Mouse (Mus musculus) liver, embryonic 18 days (tissue): ENCODE results near the gene Nap1l5. TPM values are rescaled to one million over a fixed set of nuclear protein-coding genes. Genes with fewer than 3 reads are reported as not detected.

Experiments
- polyA plus RNA-seq: library from polyadenylated mRNA; depleted of rRNA; stranded (reverse); fragments of >200 nt; gene quantifications from 2 replicates; pipeline ENCODE4 v1.2.3, GENCODE M21; 2012; rRNA removed

Gene Nap1l5
- 0.10 and 0.13 TPM in 2 replicates for polyA plus RNA-seq

GRCm38 (mm10) chr6:58906852-58907261, at the start of gene Nap1l5:
TSS of gene Nap1l5 (minus strand) at chr6:58907076.

Other genes starting within 250 kb of the Nap1l5 start
- gene Herc3, start 75.6 kb downstream of the Nap1l5 start, polyA plus RNA-seq, result 4.4 and 5.1 TPM in 2 replicates
- 1.9 and 2.1 TPM in 2 replicates for gene Fam13a, start 117.5 kb upstream of the Nap1l5 start, polyA plus RNA-seq